Mouse (Mus musculus): ENCODE data around the gene Htatsf1.

DNA sequence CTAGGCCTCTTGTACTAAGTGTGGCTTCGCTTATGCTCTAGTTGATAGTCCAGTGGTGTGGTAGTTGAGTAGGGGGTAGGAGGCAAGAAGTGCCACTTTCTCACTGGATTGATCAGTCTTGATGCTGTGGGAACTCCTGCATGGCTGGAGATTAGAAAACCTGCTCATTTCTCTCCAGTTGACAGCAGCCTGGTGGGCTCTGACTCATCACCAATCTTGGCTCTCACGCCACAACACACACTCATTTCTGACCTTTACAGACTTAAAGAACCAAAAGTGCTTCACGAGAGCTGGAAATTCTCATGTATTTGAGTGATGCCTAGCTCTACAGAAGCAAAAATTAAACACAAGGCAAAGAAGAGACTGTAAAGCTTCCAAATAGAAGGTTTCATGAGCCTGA, 53.6 kb downstream of the Htatsf1 start:
- TF ChIP-seq CTCF (IDR thresholded peaks at IDR 0.05; ENCODE audit: low read depth, low read length) (no peak), POLR2A (IDR thresholded peaks at IDR 0.05; ENCODE audit: extremely low read depth, insufficient read depth, low read length) (no peak)

All from liver, adult 2 months (tissue).